Mouse (Mus musculus) CH12F3 (cell line): Measurements from ENCODE around the gene Arf3.
"Not testable (repeated sequence)": the region's sequence is repeated elsewhere in the genome, so short reads cannot be mapped to it uniquely, and the experiment has no call there.

Source experiments
- in situ Hi-C: fragments of 300-500 bp; cut with MboI; formaldehyde crosslinking; loops from 2 replicates; pipeline ENCODE4 v1.14.3; 2020; ENCODE audit warnings: low sequenced_read_pairs

The Arf3 gene

DNA sequence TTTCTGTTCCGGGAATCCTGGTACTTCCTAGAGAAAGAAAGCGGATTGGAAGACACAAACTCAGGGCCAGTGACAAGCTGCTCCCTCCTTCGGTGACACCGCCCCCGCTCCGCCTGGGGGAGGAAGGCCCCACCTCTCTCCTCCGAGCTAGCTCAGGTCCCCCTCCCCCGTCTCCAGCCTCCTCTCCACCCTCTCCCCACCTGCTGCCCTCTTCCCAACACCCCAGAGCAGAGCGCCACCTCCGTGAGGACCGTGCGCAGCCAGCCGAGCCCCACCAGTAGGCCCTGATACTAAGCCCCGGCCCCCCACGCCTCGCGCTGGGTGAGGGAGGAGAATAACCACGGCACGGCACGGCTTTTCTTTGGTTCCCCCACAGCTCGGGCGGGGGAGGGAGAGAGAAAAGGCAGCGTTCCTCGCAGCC is 803 bp downstream of the Arf3 start:
- in situ Hi-C loops: no loop called here

DNA sequence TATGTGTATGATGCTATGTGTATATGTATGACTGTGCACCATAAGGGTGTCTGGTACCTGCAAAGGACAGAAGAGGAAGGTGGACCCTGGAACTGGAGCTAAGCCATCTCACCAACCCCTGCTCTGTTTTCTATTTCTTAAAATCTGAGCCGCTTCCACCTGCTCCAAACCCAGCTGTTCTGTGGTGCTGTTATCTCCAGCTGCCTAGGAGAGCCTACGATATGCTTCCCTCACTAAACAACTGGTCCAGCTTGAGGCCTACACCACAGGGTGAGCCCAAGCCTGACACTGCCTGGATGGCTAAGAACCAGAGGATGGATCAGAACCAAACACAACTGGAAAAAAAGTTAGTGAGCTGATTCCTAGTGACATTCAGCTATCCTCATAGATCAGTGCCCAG is 8.9 kb downstream of the Arf3 start:
- in situ Hi-C loops: no loop called here

DNA sequence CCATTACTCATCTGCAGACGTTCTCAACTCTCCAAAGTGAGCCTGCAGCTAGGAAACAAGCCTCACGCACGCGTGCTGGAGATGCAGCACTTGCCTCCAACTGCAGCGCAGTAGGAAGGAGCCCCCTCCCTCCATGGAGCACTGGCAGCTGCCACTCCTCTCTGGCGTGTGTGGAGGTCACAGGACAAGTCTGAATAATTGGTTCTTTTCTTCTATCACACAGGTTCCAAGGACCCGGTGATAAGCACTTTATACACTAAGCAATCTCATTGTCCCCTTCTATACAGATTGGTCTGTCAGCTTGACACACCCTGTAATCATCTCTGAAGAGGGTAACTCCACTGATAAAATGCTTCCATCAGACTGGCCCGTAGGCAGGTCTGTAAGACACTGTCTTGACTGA is 10.0 kb downstream of the Arf3 start:
- in situ Hi-C loops: no loop called here

DNA sequence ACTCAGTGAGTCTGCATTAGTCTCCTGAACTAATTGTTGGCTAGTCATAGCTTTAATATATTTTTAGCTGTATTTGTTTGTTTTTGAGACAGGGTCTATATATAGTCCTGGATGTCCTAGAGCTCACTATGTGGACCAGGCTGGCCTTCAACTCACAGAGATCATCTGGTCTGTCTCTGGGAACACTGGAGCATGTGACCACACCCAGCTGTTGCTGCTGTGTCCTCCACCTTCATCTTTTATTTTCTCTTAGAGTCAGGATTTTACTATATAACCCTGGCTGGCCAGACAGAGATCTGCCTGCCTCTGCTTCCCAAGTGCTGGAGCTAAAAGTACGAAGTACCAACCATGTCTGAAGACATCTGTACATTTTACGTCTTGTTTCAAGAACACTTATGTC is 13.9 kb downstream of the Arf3 start:
- in situ Hi-C loops: no loop called here

DNA sequence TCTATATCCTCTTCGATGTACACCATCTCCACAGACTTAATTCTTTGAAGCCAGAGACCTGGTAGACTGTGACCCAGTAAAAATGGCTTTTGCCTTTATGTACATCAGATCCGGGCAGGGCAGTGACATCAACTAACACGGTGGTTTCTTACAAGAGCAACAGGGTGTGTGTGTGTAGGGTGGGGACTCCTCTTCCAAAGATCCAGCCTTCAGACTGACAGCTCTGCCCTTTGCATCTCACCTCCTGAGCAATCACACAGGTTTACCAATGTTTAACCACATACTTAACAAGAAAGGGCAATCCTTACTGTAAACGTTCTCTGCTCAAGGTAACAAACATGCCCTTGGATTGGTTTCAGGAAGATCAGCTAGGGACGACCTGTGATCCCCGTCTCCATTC is 15.7 kb downstream of the Arf3 start:
- in situ Hi-C loops: no loop called here

DNA sequence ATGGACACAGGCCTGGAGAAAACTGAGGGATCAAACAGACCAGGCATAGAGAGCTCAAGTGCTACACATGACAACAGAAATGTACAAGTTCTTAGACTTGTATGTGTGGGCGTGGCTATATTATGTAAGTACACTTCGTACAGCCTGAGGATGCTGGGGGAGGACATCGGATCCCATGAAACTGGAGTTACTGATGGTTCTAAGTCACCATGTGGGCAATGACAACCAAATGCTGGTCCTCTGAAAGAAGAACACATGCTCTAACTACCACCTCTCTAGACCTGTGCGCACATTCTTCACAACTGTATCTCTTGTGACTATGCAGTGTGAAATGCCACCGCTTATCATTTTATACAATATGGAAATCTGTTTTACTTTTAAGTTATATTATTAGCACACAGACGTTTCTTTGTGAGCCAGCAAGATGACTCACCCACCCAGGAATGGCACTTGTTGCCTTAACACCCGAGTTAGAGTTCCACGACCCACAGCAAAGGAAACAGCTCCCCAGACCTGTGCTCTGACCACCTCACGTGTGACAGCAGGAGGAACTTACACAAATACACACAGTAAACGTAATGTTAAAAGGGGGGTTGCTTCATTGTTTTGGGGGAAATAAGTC is 16.6 kb downstream of the Arf3 start:
- in situ Hi-C loops: no loop called here

DNA sequence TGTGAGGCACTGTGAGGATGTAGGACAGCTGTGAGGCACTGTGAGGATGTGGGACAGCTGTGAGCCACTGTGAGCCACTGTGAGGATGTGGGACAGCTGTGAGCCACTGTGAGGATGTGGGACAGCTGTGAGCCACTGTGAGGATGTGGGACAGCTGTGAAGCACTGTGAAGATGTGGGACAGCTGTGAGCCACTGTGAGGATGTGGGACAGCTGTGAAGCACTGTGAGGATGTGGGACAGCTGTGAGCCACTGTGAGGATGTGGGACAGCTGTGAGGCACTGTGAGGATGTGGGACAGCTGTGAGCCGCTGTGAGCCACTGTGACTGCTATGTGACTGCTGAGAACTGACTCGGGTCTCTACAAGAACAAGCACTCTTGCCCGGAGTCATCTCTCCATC is 19.2 kb downstream of the Arf3 start:
- in situ Hi-C loops: not testable (repeated sequence)

DNA sequence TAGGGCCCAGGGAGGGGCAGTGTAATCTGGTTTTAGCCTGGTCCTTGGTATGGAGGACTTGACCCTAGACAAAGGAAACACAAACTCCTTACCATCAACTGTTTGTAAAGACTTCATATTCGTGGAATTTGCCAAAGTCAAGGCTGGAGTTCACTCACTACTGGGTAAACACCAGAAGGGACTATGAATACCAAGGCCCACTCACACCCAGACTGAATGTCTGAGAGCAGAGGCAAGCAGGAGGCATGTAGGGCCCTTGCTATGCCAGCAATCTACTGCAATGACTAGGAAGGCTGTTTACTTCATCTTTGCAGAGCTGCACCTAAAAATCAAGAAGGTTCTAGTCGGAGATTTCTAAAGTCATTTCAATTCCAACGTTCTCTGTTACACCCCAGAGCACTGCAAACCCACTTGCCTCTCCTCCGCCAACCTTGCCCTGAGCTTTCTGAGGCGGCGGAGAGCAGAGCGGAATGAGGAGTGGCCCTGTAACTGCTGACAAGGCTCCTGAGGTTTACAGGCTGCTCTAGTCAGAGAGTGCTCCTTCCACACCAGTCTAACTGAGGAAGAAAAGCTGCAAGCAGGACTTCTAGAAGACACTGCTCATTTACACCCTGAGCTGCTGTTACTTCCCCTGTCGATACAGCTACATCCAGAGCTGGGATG is 20.1 kb downstream of the Arf3 start:
- in situ Hi-C loops: no loop called here

DNA sequence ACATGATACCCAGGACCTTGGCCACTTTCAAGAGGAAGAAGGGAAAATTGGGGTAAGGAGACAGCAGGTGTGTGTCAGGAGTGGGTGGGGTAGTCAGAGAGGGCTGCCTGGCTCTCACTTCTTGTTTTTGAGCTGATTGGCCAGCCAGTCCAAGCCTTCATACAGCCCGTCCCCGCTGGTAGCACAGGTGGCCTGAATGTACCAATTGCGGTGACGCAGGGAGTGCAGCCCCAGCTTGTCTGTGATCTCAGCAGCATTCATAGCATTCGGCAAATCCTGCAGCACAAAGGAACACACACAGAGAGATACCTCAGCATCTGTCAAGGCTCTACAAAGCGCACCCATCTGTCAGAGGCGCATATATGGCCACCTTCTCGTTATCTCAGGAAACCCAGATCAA is 22.8 kb downstream of the Arf3 start:
- in situ Hi-C loops: no loop called here

DNA sequence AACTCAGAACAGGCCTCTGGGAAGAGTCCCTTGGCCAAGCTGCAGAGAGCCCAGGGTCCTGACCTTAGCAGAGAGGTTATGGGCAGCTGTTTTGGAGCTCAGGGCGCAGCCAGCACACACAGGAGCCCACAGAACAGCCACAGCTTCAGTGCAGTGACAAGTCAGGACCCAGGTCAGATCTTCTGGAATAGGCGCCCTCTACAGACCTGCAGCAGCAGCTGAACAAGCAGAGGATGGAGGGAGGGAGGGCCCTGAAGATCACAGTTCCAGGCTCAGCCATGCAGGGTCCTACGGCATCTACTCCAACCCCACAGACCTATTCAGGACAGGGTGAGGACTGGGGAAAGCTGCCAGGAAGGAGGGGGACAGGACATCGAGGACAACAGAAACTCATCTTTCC is 24.2 kb downstream of the Arf3 start:
- in situ Hi-C loops: no loop called here

DNA sequence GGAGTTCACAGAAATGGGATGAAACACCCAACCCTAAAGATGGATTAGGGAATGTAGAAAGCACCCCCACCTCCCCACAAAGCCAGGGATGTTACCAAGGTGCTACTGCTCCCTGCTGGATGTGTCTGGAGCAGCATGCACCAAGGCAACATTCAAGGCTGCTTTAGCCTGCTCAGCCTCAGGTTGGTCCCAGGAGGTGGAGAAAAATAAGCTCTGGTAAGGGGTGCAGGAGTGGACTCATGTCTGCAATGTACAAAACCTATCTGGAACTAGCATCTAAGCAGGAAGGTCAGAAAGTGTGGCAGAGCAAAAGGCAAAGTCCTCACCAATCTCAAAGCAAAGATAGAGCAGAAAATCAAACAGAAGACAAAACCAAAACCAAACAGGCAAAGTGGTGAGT is 25.1 kb downstream of the Arf3 start:
- in situ Hi-C loops: no loop called here

DNA sequence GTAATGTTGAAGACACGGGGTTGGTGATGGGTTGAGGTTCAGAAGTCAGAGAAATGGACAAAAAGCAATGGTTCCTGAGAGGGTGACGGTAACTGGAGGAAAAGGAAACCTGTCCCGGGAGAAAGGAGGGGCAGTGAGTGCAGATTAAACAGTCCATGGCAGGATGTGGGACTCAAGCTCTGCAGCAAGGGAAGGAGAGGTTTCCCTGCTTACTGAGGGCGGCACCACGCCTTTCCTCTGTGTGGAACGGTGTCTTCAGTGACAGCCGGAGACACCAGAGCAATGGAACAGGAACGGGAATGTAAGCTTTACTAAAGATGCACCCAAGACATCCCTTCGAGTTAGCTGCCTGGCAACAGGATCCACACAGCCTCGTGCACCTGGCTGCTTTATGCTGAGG is 26.5 kb downstream of the Arf3 start:
- in situ Hi-C loops: no loop called here

DNA sequence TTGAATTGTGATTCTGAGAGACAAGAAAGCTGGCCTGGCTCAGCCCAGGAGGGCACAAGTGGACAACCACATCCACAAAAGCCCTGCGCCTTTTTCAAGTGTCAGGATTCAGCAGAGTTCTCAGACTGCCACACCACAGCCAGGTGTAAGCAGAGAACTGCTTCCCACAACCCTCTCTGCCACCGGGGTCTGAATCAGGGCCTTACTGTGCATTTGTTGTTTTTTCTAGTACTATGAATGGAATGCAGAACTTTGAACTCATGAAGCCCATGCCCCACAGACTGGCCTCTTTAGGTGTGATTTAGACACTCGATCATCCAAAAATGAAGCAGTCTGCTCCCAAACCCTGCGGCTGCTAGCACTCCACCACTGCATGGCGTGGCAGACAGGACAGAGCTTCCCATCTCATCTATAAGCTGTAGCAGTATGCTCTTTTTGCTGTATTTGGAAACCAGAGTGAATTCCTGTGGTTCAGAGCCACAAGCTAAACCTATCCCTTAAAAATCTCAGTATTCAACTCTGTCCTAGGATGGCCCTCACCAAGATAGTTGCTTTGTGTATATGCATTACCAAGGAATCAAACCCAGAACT is 28.9 kb downstream of the Arf3 start:
- in situ Hi-C loops: no loop called here

DNA sequence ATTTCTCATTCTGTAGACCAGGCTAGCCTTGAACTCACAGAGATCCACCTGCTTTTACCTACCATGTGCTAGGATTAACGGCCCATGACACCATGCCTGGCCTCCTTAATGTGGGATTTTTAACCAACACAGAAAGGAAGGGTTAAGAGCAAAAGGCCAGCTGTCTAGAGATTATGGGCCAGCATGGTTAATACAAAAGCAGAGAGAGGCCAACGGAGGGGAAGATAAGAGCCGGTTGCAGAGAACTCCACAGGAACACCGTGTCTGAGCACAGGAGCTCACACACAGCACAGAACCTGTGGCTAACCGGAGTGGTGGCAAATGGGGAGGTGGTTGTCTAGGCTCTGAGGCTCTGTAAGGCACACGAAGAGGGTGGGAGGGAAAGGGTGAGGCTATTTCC is 29.6 kb downstream of the Arf3 start:
- in situ Hi-C loops: no loop called here

DNA sequence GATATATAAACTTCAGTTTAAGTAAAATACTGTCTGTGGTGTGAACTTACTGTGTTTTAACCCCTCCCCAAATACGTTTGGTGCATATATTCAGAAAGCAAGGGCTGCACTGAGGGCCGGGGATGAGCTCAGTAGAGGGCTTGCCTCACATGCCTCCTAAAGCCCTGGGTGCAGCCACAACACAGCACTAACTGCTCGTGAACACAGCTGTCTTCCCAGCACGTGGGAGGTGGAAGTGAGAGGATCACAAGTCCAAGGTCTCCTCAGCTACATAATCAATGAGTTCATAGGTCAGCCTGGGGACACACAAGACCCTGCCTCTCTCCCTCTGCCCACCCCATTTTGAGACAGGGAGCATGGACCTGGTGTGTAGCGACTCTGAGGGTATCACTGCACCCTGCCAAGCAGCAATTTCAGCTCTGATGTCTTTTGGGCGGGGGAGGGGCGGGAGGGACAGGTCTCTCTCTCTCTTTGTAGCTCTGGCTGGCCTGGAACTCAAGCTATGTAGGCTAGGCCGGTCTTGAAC is 30.9 kb downstream of the Arf3 start:
- in situ Hi-C loops: no loop called here

DNA sequence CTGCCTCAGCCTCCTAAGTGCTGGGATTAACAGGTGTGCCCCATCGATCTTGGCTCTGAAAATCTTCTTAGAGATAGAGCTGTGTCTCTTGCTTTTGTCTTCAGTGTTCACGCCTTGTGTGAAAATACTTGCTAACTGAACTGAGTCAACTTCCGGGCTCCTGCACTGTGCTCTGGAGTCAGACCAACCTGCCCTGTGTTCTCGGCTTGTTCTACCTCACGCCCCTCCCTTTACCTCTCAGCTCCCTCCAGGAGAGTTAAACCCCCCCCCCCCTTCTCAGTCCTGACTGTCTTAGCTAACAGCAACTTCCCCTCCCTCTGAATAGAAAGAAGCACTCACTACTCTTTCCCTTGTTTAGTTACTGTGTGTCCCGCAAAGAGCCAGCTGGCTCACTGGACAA is 32.2 kb downstream of the Arf3 start:
- in situ Hi-C loops: no loop called here

DNA sequence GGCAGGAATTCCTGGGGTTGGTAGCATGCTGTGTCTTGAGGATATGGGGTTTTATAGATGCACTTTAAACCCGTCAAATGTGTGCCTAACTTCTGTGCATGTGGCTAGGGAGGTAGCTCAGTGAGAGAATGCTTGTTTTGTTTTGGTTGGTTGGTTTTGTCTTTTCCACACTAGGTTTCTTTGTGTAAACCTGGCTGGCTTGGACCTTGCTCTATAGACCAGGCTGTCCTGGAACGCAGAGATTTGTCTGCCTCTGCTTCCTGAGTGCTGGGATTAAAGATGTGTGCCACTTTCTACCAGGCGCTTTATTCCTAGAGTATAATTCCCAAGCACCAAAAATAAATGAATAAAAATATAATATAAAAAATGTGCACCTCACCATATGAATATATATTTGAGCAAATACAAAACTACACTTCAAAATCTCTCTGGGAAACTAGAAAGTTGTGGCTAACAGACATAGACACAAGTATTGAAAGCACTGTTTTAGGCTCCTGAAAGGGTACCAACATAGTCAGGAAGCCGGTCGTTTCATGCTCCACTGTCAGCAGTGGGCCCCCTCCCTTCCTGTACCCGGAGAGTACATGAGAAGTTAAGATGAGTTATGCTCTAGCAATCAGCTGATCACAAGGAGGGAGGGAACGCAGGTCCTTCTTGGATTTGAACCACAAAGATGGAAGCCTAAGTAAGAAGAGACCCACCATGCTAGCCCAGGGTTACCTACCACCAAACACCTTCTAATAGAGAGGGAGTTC is 33.0 kb downstream of the Arf3 start:
- in situ Hi-C loops: no loop called here

DNA sequence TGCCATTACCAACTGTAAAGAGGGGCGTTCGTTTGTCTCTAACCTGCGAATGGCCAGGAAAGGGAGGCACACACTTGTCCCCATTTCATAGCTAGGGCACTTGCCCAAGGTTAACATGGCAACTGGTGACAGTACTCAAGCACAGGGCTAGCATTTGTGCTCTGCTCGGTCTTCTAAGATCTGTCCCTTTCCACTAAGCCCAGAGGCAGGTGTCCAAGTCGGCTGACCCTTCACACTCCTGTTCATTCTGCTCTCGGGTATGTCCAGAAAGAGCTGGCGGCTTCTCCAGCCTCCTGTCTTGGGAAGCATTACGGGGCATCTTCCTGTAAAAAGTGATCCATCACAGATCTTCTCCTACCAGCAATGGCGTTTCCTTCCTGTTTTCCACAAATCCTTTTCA is 34.6 kb downstream of the Arf3 start:
- in situ Hi-C loops: no loop called here

DNA sequence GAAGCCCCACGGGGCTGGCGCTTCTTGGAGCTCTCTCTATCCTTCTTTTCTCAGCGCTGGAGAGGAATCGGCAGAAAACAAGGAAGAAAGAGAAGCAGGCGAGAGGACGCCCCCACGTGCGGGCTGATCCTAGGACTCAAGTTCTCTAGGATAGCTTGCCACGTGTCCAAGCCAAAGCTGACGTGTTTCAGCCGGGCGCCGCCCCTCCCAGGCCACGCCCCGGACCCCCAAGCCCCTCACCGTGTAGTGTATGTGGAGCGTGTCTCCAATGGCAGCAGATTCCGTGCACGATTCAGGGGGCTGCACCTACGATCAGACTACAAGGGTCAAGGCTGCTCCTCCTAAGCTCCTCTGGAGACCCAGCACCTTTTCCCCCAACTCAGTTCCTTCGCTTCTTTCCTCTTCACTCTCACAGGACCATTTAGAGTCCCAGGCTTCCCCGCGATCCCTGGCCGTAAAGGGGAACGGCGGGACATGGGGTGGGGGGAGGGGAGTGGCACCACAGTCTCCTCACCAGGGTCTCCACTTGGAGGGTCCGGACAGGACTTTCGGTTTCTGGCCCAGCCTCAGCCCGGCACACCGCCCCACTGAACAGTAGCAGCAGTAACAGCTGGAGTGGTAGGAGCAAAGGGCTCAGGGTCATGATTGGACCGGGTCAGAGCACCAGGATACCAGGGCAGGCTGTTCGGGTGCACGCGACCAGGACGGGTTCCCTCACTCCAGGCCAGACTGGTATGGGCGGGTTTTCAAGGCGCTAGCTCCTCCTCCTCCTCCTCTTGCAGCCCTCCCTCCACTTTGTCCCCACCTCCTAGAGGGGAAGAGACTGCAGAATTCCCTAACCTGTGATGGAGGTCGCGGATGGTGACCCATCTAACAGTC is 35.3 kb downstream of the Arf3 start, which contains the start of gene Fkbp11:
Fkbp11 (minus strand) TSS at position 756 of the 879 bp plus-strand sequence.
- in situ Hi-C loops: no loop called here

DNA sequence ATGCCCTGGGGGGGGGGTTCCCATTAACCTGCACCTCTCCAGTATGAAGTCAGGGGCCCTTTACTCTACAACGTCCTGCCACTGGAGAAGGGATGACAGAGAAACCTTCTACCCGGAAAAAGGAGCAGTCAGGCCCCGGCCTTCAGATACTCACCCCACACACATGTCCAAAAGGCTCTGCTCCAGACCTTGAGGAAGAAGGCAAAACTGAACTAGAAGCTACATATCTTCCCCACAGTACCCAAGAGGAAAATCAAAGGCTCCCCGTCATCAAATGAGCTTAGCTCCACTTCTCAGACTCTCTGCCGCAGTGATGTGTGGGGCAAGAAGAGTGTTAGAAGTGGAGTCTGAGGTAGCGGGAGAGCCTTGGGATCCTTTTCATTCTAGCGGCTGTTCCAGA is 36.3 kb downstream of the Arf3 start:
- in situ Hi-C loops: no loop called here

DNA sequence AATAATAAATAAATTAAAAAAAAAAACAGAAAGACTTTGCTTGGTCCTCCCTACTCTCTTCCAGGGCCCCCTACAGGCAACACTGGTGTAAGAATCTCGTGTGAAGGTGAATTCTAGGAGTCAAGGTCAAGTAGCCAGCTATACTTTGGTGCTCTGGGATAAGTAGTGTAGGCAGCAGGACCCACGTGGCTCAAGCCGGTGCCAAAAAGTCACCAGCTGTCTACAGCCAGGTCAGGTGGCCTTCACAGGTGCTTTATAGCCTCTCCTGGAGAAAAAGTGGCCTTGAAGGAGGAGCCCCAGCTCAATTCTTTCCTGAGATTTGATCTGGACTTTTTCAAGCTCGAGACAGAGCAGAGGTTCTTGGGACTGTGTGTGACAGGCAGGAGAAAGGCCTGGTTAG is 36.9 kb downstream of the Arf3 start:
- in situ Hi-C loops: no loop called here
